In genomic region chrX:12005181-12006030, GRCm38 (mm10) we compare ENCODE assay signal across 8 mouse cellular contexts.
A peak's percentile ranks its signal among the peaks of the same experiment; 100 is the strongest.
DNase-seq lines count a peak whose midpoint lies in the region; ATAC-seq and TF ChIP-seq lines count a peak whose summit lies in the region.

No protein-coding gene starts in this region.

- peak overlapping the region; percentile 15 for H3K4me3 ChIP-seq in cerebellum, adult 2 months (replicated peaks; ENCODE audit: insufficient read depth, low read depth, low read length)
- peak overlapping the region; percentile 56 for H3K4me3 ChIP-seq in embryonic facial prominence, embryonic 10.5 days
- peak overlapping the region; percentile 36 for H3K4me3 ChIP-seq in lung, postnatal 0 days (ENCODE audit: low read depth, low read length)

- H3K9ac ChIP-seq in lung, postnatal 0 days (replicated peaks; ENCODE audit: low read depth) = no peak overlapping the region

- intact Hi-C loops in left cerebral cortex, postnatal 4 days (cut with DNase I) = loop anchor here (5.0 kb wide), 1 partner anchor 77 kb away; no protein-coding TSS in a partner anchor

- H3K4me2 ChIP-seq in lung, postnatal 0 days (replicated peaks; ENCODE audit: low read depth, low read length) = peak overlapping the region; percentile 62

- no peak for TF ChIP-seq EP300 in lung, postnatal 0 days (IDR thresholded peaks at IDR 0.05)

- WGBS in cerebellum, adult 2 months = 33% methylated on average over 37 of the region's 38 CpGs
- 7% methylated on average over 37 of the region's 38 CpGs for WGBS in embryonic facial prominence, embryonic 10.5 days
- WGBS in lung, postnatal 0 days = 7% methylated on average over 37 of the region's 38 CpGs

- ATAC-seq in lung, postnatal 0 days = peak; percentile 59

- DNase-seq in cerebellum, adult 2 months = peak in 1 of 2 experiments; percentile 23
- DNase-seq in cerebellum, adult 9-10 months = no peak
- DNase-seq in embryonic facial prominence, embryonic 10.5 days (ENCODE audit: low spot score) = peak; percentile 55
- peak; percentile 69 to 75 for DNase-seq in heart, adult 9 months (ENCODE audit: low spot score in 2 of 2)
- peak; percentile 37 to 41 for DNase-seq in kidney, adult 8-10 months
- peak; percentile 60 for DNase-seq in lung, postnatal 0 days (ENCODE audit: low spot score)
- DNase-seq in retina, postnatal 1 day = peak; percentile 64
- DNase-seq in left cerebral cortex, postnatal 4 days = no peak

- peaks cover 2% of the 10 kb centered on the region; the same call in 1 of the 2 replicates for H3K4me1 ChIP-seq in cerebellum, adult 2 months (ENCODE audit: control insufficient read depth, insufficient read depth, low read length)
- H3K4me1 ChIP-seq in embryonic facial prominence, embryonic 10.5 days = peaks cover 63% of the 10 kb centered on the region
- H3K4me1 ChIP-seq in lung, postnatal 0 days (ENCODE audit: insufficient read depth, low read depth, low read length) = no peaks in the 10 kb centered on the region

- H3K9me3 ChIP-seq in embryonic facial prominence, embryonic 10.5 days = no peaks in the 10 kb centered on the region
- H3K9me3 ChIP-seq in lung, postnatal 0 days (ENCODE audit: low read length) = no peaks in the 10 kb centered on the region

- no peaks in the 10 kb centered on the region for H3K27me3 ChIP-seq in cerebellum, adult 2 months (ENCODE audit: control insufficient read depth, insufficient read depth, low read length)
- peaks cover 98% of the 10 kb centered on the region for H3K27me3 ChIP-seq in embryonic facial prominence, embryonic 10.5 days (replicated peaks; ENCODE audit: low read depth, poor library complexity, severe bottlenecking)
- H3K27me3 ChIP-seq in lung, postnatal 0 days (replicated peaks; ENCODE audit: insufficient read depth, low read length) = no peaks in the 10 kb centered on the region; the same call in 1 of the 2 replicates

- H3K27ac ChIP-seq in cerebellum, adult 2 months (ENCODE audit: insufficient read depth, low read length) = no peak overlapping the region
- peak overlapping the region; percentile 92 for H3K27ac ChIP-seq in embryonic facial prominence, embryonic 10.5 days (replicated peaks)
- H3K27ac ChIP-seq in lung, postnatal 0 days (ENCODE audit: low read length) = peak overlapping the region; percentile 83

- TF ChIP-seq POLR2A in cerebellum, adult 2 months (IDR thresholded peaks at IDR 0.05; ENCODE audit: borderline replicate concordance, insufficient read depth, low read length) = no peak

- no peaks in the 10 kb centered on the region for H3K36me3 ChIP-seq in embryonic facial prominence, embryonic 10.5 days (replicated peaks)
- no peaks in the 10 kb centered on the region for H3K36me3 ChIP-seq in lung, postnatal 0 days (ENCODE audit: insufficient read depth, low read length)

- no peak for TF ChIP-seq CTCF in cerebellum, adult 2 months (IDR thresholded peaks at IDR 0.05; ENCODE audit: borderline replicate concordance, insufficient read depth, low read depth, low read length)
- TF ChIP-seq CTCF in lung, postnatal 0 days (IDR thresholded peaks at IDR 0.05) = no peak

Comparison
In these comparisons a context has a peak if more than half of its experiments do, and no peak if none do; other contexts are left out.
1. DNase-seq: peak in embryonic facial prominence, embryonic 10.5 days (single experiment), heart, adult 9 months (2 of 2), kidney, adult 8-10 months (2 of 2), lung, postnatal 0 days (single experiment) and retina, postnatal 1 day (single experiment); none in cerebellum, adult 9-10 months (single experiment) and left cerebral cortex, postnatal 4 days (single experiment).
2. Peak in every context shown above with its lines, with median percentiles within 50 percentile points of each other: H3K4me3 ChIP-seq.